Mouse (Mus musculus): ENCODE data around the gene Col1a2.

The Col1a2 gene

GRCm38 (mm10) chr6:4528439-4528838 is 23.8 kb downstream of the Col1a2 start:
- DNase-seq = no peak

- no peak for DNase-seq
Observed at GRCm38 (mm10) chr6:4530986-4531385, 26.4 kb downstream of the Col1a2 start.

GRCm38 (mm10) chr6:4532898-4533297 is 28.3 kb downstream of the Col1a2 start:
- DNase-seq = no peak

- no peak for DNase-seq
Observed at GRCm38 (mm10) chr6:4534462-4535079, 30.0 kb downstream of the Col1a2 start.

GRCm38 (mm10) chr6:4541926-4542715 is 37.5 kb downstream of the Col1a2 start:
- DNase-seq = no peak

GRCm38 (mm10) chr6:4544554-4544953 is 39.9 kb downstream of the Col1a2 start:
- no peak for DNase-seq

GRCm38 (mm10) chr6:4545727-4546126 is 41.1 kb downstream of the Col1a2 start:
- no peak for DNase-seq

GRCm38 (mm10) chr6:4548894-4549293 is 44.3 kb downstream of the Col1a2 start:
- DNase-seq = no peak

- DNase-seq = no peak
Observed at GRCm38 (mm10) chr6:4549846-4550548, 45.4 kb downstream of the Col1a2 start.

- no peak for DNase-seq
Observed at GRCm38 (mm10) chr6:4550549-4550915, 45.9 kb downstream of the Col1a2 start.

GRCm38 (mm10) chr6:4555366-4555765 is 50.8 kb downstream of the Col1a2 start:
- DNase-seq = no peak

- DNase-seq = no peak
Observed at GRCm38 (mm10) chr6:4557086-4557485, 52.5 kb downstream of the Col1a2 start.

- no peak for DNase-seq
Observed at GRCm38 (mm10) chr6:4557678-4558077, 53.1 kb downstream of the Col1a2 start.

- no peak for DNase-seq
Observed at GRCm38 (mm10) chr6:4561156-4561555, 56.5 kb downstream of the Col1a2 start.

- DNase-seq = no peak
Observed at GRCm38 (mm10) chr6:4561621-4562020, 57.0 kb downstream of the Col1a2 start.

GRCm38 (mm10) chr6:4562401-4562800 is 57.8 kb downstream of the Col1a2 start:
- DNase-seq = no peak

- DNase-seq = no peak
Observed at GRCm38 (mm10) chr6:4563477-4563876, 58.9 kb downstream of the Col1a2 start.

GRCm38 (mm10) chr6:4570412-4570811 is 65.8 kb downstream of the Col1a2 start:
- DNase-seq = no peak

GRCm38 (mm10) chr6:4577756-4578155 is 73.1 kb downstream of the Col1a2 start:
- no peak for DNase-seq

- no peak for DNase-seq
Observed at GRCm38 (mm10) chr6:4578343-4578742, 73.7 kb downstream of the Col1a2 start.

GRCm38 (mm10) chr6:4579620-4580019 is 75.0 kb downstream of the Col1a2 start:
- DNase-seq = no peak

- no peak for DNase-seq
Observed at GRCm38 (mm10) chr6:4583485-4583884, 78.9 kb downstream of the Col1a2 start.

GRCm38 (mm10) chr6:4587946-4588345 is 83.3 kb downstream of the Col1a2 start:
- DNase-seq = no peak

- no peak for DNase-seq
Observed at GRCm38 (mm10) chr6:4588722-4589121, 84.1 kb downstream of the Col1a2 start.
